8 mouse cellular contexts compared by ENCODE assay signal in the genomic region with DNA sequence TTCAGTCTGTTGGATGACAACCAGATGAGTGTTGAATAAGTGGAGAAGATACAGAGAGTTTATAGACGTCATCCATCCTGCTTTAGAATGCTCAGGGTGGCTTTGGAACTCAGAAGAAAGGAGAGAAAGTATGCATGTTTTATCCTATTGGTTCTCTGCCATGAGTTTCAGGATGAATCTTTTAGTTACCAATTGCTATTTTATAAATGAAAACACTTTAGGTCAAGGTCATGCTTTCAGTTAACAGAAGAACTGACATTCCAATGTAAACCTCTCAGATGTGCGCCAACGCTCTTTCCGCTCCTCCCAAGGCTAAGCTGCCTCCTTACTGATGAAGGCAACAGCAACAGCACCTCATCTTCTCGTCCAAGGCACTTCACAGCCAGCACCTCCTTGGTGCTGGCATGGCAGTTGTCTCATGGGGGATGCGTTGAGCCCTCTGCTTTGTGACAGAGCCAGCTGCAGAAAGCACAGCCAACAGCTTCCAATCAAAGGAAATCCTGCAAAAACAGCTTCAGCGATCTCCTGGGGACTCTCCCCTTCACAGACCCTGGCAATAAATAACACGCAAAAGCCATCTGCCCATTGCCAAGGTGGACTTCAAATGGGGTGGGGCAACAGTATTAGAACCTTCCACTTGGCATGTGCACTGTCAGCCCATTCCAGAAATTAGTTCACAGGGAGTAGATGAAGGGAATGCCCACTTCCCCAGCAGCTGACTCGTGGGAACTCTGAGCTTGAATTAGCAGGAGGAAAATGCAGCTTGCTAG.
DNase-seq lines count a peak whose midpoint lies in the region; ATAC-seq lines count a peak whose summit lies in the region.

No protein-coding gene starts in this region.

- no peak overlapping the region for H3K4me3 ChIP-seq in forebrain, embryonic 16.5 days (replicated peaks; ENCODE audit: low read length)
- no peak overlapping the region for H3K4me3 ChIP-seq in neural tube, embryonic 15.5 days (replicated peaks)

- H3K27ac ChIP-seq in forebrain, embryonic 16.5 days (ENCODE audit: low read length), result peak overlapping the region; percentile 44
- peak overlapping the region; percentile 75 for H3K27ac ChIP-seq in neural tube, embryonic 15.5 days (replicated peaks)

- WGBS in forebrain, embryonic 16.5 days, result 44% methylated on average over 9 of the region's 9 CpGs
- 49% methylated on average over 9 of the region's 9 CpGs for WGBS in neural tube, embryonic 15.5 days

- H3K9ac ChIP-seq in forebrain, embryonic 16.5 days (replicated peaks; ENCODE audit: low read depth, low read length), result no peak overlapping the region
- no peak overlapping the region for H3K9ac ChIP-seq in neural tube, embryonic 15.5 days (replicated peaks)

- peaks cover 12% of the 10 kb centered on the region for H3K4me1 ChIP-seq in forebrain, embryonic 16.5 days (replicated peaks; ENCODE audit: control insufficient read depth, insufficient read depth, low read length)
- peaks cover 11% of the 10 kb centered on the region for H3K4me1 ChIP-seq in neural tube, embryonic 15.5 days

- peak overlapping the region; percentile 34 for H3K4me2 ChIP-seq in forebrain, embryonic 16.5 days (ENCODE audit: low read length)
- peak overlapping the region; percentile 39 for H3K4me2 ChIP-seq in neural tube, embryonic 15.5 days

- DNase-seq in kidney, adult 11 months, result peak; percentile 26
- DNase-seq in kidney, adult 9 months, result no peak
- DNase-seq in adrenal gland, adult 8-10 months, result peak; percentile 14
- peak; percentile 50 for DNase-seq in kidney, postnatal 14 days
- DNase-seq in natural killer cell, adult 2 months (ENCODE audit: low spot score in 2 of 2), result no peak

- H3K36me3 ChIP-seq in forebrain, embryonic 16.5 days (ENCODE audit: control insufficient read depth, insufficient read depth), result no peaks in the 10 kb centered on the region
- no peaks in the 10 kb centered on the region for H3K36me3 ChIP-seq in neural tube, embryonic 15.5 days

- ATAC-seq in forebrain, embryonic 16.5 days, result no peak; the same call in 1 of the 2 replicates
- peak; percentile 59; the same call in 1 of the 2 replicates for ATAC-seq in neural tube, embryonic 15.5 days (ENCODE audit: low FRiP score)
- ATAC-seq in activated CD4-positive, CD25-positive, alpha-beta regulatory T cell, adult 4 months, result no peak

- H3K27me3 ChIP-seq in forebrain, embryonic 16.5 days (replicated peaks; ENCODE audit: control insufficient read depth, insufficient read depth, low read length), result no peaks in the 10 kb centered on the region
- H3K27me3 ChIP-seq in neural tube, embryonic 15.5 days (replicated peaks), result no peaks in the 10 kb centered on the region

- no peaks in the 10 kb centered on the region for H3K9me3 ChIP-seq in forebrain, embryonic 16.5 days (ENCODE audit: control insufficient read depth, low read length)
- no peaks in the 10 kb centered on the region for H3K9me3 ChIP-seq in neural tube, embryonic 15.5 days (replicated peaks)

Comparison
In these comparisons a context has a peak if more than half of its experiments do, and no peak if none do; other contexts are left out.
1. DNase-seq: peak in kidney, adult 11 months (single experiment), adrenal gland, adult 8-10 months (single experiment) and kidney, postnatal 14 days (single experiment); none in kidney, adult 9 months (single experiment) and natural killer cell, adult 2 months (0 of 2).